Mouse (Mus musculus) midbrain, embryonic 10.5 days (tissue): ENCODE data around the gene Cdh13. TPM values are rescaled to one million over a fixed set of nuclear protein-coding genes. Genes with fewer than 3 reads are reported as not detected.

Source experiments
- DNase-seq: peaks from one replicate; pipeline ENCODE4 v3.0.0-alpha.2; 2017; ENCODE audit warnings: low spot score
- H3K27ac ChIP-seq: fragments of 300-500 bp; sonication (generic); replicated peaks from 2 replicates; pipeline ENCODE4 v1.5.1; 2016; ENCODE audit warnings: mild to moderate bottlenecking
- H3K27me3 ChIP-seq: fragments of 300-500 bp; sonication (generic); 2 replicates; pipeline ENCODE4 v1.6.1; 2016; ENCODE audit warnings: low read depth, mild to moderate bottlenecking; ENCODE audit not compliant: poor library complexity, severe bottlenecking
- H3K36me3 ChIP-seq: fragments of 300-500 bp; sonication (generic); 2 replicates; pipeline ENCODE4 v1.6.1; 2016; ENCODE audit warnings: mild to moderate bottlenecking, moderate library complexity
- H3K4me1 ChIP-seq: fragments of 300-500 bp; sonication (generic); 2 replicates; pipeline ENCODE4 v1.6.1; 2016
- H3K4me3 ChIP-seq: fragments of 300-500 bp; sonication (generic); 2 replicates; pipeline ENCODE4 v1.5.1; 2016; ENCODE audit warnings: mild to moderate bottlenecking, moderate library complexity
- H3K9me3 ChIP-seq: fragments of 300-500 bp; sonication (generic); replicated peaks from 2 replicates; pipeline ENCODE4 v1.6.1; 2016; ENCODE audit warnings: mild to moderate bottlenecking
- WGBS: fragments of 180-500 bp; shearing (Covaris S2); methylation state at CpG from one replicate; pipeline ENCODE4 v1.1.7; 2016; 5-methylcytosine and 5-hydroxymethylcytosine counted together
- polyA plus RNA-seq: library from polyadenylated mRNA; unstranded; fragments of >200 nt; fragmentation: Nextera tagmentation; extraction: Ambion mirVana; gene quantifications from 2 replicates; pipeline ENCODE4 v1.2.1, GENCODE M21; 2016

Cdh13 gene
- polyA plus RNA-seq, 1 experiment from 2014 or later: 2.5 TPM

- 86% methylated on average over 11 of the region's 11 CpGs for WGBS
- H3K27ac ChIP-seq: no peak overlapping the region
- H3K9me3 ChIP-seq: no peaks in the 10 kb centered on the region
- no peak overlapping the region for H3K4me3 ChIP-seq
- H3K4me1 ChIP-seq: no peaks in the 10 kb centered on the region
- no peaks in the 10 kb centered on the region for H3K27me3 ChIP-seq
- no peaks in the 10 kb centered on the region for H3K36me3 ChIP-seq
- DNase-seq: no peak
These were observed 712.2 kb downstream of the Cdh13 start for GRCm38 (mm10) chr8:118995641-118996188.

- H3K9me3 ChIP-seq: no peaks in the 10 kb centered on the region
- no peaks in the 10 kb centered on the region for H3K36me3 ChIP-seq
- H3K27ac ChIP-seq: no peak overlapping the region
- no peaks in the 10 kb centered on the region for H3K4me1 ChIP-seq
- 86% methylated on average over 1 of the region's 1 CpGs for WGBS
- no peak for DNase-seq
- no peaks in the 10 kb centered on the region for H3K27me3 ChIP-seq
- H3K4me3 ChIP-seq: no peak overlapping the region
These were observed 717.1 kb downstream of the Cdh13 start for GRCm38 (mm10) chr8:119000595-119000994.

DNA sequence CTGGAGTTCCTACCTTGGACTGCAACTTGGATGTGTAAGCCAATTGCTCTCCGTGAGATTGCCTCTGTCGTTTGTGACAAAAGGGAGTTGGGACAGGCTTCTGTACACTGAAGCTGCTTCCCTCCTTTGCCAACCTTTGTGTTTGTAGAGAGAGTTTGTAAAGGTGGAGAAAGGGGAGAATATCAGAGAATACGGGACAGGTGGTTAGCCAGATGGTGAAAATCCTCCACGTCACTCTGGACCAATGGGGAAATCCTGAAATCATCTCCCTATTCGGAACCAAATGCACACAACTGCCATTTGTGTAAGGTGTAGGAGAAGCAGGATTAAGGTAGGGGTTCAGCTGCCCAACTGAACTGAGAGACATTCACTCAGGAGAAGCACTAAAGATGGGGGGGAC lies 721.3 kb downstream of the Cdh13 start:
- no peaks in the 10 kb centered on the region for H3K27me3 ChIP-seq
- no peaks in the 10 kb centered on the region for H3K9me3 ChIP-seq
- WGBS: 90% methylated on average over 5 of the region's 5 CpGs
- no peaks in the 10 kb centered on the region for H3K36me3 ChIP-seq
- no peak overlapping the region for H3K27ac ChIP-seq
- H3K4me3 ChIP-seq: no peak overlapping the region
- DNase-seq: no peak
- H3K4me1 ChIP-seq: no peaks in the 10 kb centered on the region

- Histone ChIP-seq H3K27ac (no peak overlapping the region), H3K36me3 (no peaks in the 10 kb centered on the region), H3K27me3 (no peaks in the 10 kb centered on the region), H3K4me1 (peaks cover 4% of the 10 kb centered on the region; the same call in 1 of the 2 replicates), H3K4me3 (no peak overlapping the region), H3K9me3 (no peaks in the 10 kb centered on the region)
- DNase-seq: no peak
- WGBS: 84% methylated on average over 6 of the region's 6 CpGs
These were observed 735.1 kb downstream of the Cdh13 start for GRCm38 (mm10) chr8:119018675-119019074.

DNA sequence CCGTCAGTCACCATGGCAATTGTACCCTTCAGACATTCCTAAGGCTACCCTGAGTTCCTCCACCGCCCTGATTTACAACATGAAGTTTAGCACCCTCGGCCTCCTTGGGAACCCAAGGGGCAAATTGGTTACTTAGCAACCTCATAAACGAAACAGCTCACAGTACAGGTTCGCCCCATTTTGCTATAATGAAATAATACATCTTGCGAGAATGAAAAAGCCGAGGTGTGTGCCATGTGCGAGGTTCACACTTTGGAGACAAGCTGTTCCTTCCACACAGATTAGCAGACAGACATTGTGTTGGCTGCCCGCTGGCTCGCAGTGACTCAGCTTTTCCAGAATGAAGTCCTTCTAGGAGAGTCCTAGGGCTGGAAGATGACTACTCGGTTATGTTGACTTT lies 737.2 kb downstream of the Cdh13 start:
- Histone ChIP-seq H3K9me3 (no peaks in the 10 kb centered on the region), H3K27me3 (no peaks in the 10 kb centered on the region), H3K4me1 (peaks cover 4% of the 10 kb centered on the region; the same call in 1 of the 2 replicates), H3K36me3 (no peaks in the 10 kb centered on the region), H3K27ac (no peak overlapping the region), H3K4me3 (no peak overlapping the region)
- 84% methylated on average over 11 of the region's 11 CpGs for WGBS
- DNase-seq: no peak

- Histone ChIP-seq H3K27me3 (no peaks in the 10 kb centered on the region), H3K36me3 (no peaks in the 10 kb centered on the region), H3K9me3 (no peaks in the 10 kb centered on the region), H3K27ac (no peak overlapping the region), H3K4me1 (peaks cover 4% of the 10 kb centered on the region; the same call in 1 of the 2 replicates), H3K4me3 (no peak overlapping the region)
- 93% methylated on average over 11 of the region's 11 CpGs for WGBS
- DNase-seq: no peak
These were observed 737.9 kb downstream of the Cdh13 start for GRCm38 (mm10) chr8:119021478-119021877.

DNA sequence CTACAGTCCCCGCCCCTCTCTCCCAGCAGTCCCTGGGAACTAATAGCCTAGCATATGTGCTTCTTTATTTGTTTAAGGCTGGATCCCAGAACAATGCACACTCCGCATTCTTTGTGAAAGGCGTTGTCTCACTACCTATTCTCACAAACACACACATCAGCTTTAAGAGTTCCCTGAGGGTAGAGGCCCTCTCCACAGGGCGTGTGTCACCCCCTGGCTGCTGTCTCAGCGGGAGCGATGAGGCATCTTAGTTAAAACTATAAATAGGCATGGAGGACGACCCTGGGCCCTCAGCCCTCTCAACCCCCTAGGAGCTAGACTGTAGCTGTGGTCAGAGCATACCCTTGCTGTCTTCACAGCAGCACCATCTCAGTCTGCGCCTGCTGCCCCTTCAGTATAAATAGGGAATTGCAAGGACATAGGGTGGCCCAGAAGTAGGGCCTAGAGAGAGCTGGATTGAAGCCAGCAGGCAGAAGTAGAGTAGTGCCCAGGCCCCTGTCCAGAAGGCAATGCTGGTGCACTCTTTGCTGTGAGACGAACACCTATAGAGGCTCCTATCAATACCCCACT lies 738.9 kb downstream of the Cdh13 start:
- Histone ChIP-seq H3K27ac (no peak overlapping the region), H3K4me3 (no peak overlapping the region), H3K27me3 (no peaks in the 10 kb centered on the region), H3K36me3 (no peaks in the 10 kb centered on the region), H3K9me3 (no peaks in the 10 kb centered on the region), H3K4me1 (peaks cover 4% of the 10 kb centered on the region; the same call in 1 of the 2 replicates)
- 68% methylated on average over 9 of the region's 9 CpGs for WGBS
- no peak for DNase-seq

GRCm38 (mm10) chr8:119033398-119033797 lies 749.9 kb downstream of the Cdh13 start:
- WGBS: 91% methylated on average over 11 of the region's 11 CpGs
- H3K4me1 ChIP-seq: no peaks in the 10 kb centered on the region
- H3K9me3 ChIP-seq: peaks cover 11% of the 10 kb centered on the region
- H3K27me3 ChIP-seq: no peaks in the 10 kb centered on the region
- H3K4me3 ChIP-seq: no peak overlapping the region
- DNase-seq: no peak
- H3K27ac ChIP-seq: no peak overlapping the region
- no peaks in the 10 kb centered on the region for H3K36me3 ChIP-seq

DNA sequence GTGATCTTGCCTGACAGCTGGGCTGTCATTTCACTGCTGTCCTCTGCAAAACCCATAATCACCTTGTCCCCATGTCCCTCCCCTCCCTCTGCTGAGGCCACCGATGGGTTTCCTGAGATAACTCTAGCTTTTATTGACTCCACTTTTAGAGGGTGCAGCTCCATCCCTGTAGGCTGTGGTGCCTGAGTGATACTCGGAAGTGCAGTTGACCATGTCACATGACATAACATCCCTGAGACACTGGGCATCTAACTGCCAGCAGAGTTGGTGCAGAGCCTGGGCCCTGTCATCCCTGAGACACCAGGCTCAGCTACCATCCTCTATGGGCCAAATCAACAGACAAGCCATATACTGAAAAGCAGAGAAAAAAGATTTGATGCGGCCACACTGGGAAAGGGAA lies 750.5 kb downstream of the Cdh13 start:
- WGBS: 86% methylated on average over 3 of the region's 3 CpGs
- no peaks in the 10 kb centered on the region for H3K27me3 ChIP-seq
- peaks cover 11% of the 10 kb centered on the region for H3K9me3 ChIP-seq
- no peak overlapping the region for H3K4me3 ChIP-seq
- no peak overlapping the region for H3K27ac ChIP-seq
- H3K4me1 ChIP-seq: no peaks in the 10 kb centered on the region
- H3K36me3 ChIP-seq: no peaks in the 10 kb centered on the region
- no peak for DNase-seq

DNA sequence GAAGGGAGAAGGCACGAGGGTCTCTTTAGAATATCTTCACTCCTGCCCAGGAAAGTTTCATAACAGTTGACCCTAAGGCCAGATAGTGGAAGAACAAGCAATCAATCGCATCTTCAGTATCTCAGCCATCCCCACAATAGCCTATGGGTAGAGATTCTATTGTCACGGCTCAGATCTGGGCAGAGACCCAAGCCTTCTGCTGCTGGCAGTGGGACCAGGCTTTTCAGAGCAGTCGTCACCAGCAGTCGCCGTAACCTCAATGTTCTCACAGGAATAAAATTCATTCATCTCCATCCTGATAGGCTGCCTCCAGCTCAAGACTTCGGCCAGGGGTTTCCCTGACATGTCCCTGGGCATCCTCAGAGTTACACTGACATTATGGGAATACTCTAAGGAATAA lies 751.6 kb downstream of the Cdh13 start:
- no peak overlapping the region for H3K27ac ChIP-seq
- no peak for DNase-seq
- no peaks in the 10 kb centered on the region for H3K27me3 ChIP-seq

GRCm38 (mm10) chr8:119037571-119037970 lies 754.0 kb downstream of the Cdh13 start:
- H3K36me3 ChIP-seq: no peaks in the 10 kb centered on the region
- H3K27me3 ChIP-seq: no peaks in the 10 kb centered on the region
- WGBS: 90% methylated on average over 11 of the region's 11 CpGs
- no peak for DNase-seq
- no peak overlapping the region for H3K27ac ChIP-seq
- no peaks in the 10 kb centered on the region for H3K4me1 ChIP-seq
- H3K9me3 ChIP-seq: no peaks in the 10 kb centered on the region; the same call in 1 of the 2 replicates
- H3K4me3 ChIP-seq: no peak overlapping the region

More for the DNA sequence above, 751.6 kb downstream of the Cdh13 start:
- Histone ChIP-seq H3K36me3 (no peaks in the 10 kb centered on the region), H3K4me1 (no peaks in the 10 kb centered on the region), H3K4me3 (no peak overlapping the region), H3K9me3 (peaks cover 5% of the 10 kb centered on the region)
- WGBS: 91% methylated on average over 7 of the region's 7 CpGs

GRCm38 (mm10) chr8:119039358-119039757 lies 755.8 kb downstream of the Cdh13 start:
- no peak overlapping the region for H3K4me3 ChIP-seq
- H3K9me3 ChIP-seq: peaks cover 5% of the 10 kb centered on the region; the same call in 1 of the 2 replicates
- H3K27me3 ChIP-seq: no peaks in the 10 kb centered on the region
- DNase-seq: no peak
- H3K36me3 ChIP-seq: no peaks in the 10 kb centered on the region
- H3K4me1 ChIP-seq: no peaks in the 10 kb centered on the region
- H3K27ac ChIP-seq: no peak overlapping the region
- 80% methylated on average over 2 of the region's 2 CpGs for WGBS

DNA sequence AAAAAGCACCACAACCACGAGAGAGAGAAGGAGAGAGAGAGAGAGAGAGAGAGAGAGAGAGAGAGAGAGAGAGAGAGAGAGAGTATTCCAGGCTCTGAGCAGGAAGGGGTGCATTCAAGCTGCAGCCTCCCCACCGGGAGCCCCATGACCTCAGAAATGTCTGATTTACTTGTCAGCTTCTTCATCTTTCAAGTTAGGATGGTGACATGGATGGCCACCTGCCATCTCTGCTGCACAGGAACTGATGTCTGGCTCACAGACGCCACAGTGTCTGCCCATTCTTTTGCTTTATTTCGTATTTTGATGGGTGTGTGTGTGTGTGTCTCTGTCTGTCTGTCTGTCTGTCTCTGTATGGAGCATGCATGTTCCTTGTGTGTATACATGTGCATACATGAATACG lies 774.3 kb downstream of the Cdh13 start:
- 88% methylated on average over 5 of the region's 5 CpGs for WGBS
- Histone ChIP-seq H3K4me3 (no peak overlapping the region), H3K27me3 (no peaks in the 10 kb centered on the region), H3K4me1 (peaks cover 6% of the 10 kb centered on the region; the same call in 1 of the 2 replicates), H3K9me3 (no peaks in the 10 kb centered on the region), H3K36me3 (no peaks in the 10 kb centered on the region), H3K27ac (no peak overlapping the region)
- no peak for DNase-seq
